Mouse (Mus musculus) bone marrow macrophage, adult 2 months (primary cell): ENCODE data around the gene Pla2g1b.

Experiments
- CTCF ChIP-seq: IDR thresholded peaks from 2 replicates; pipeline ENCODE4 v1.5.1; 2012; ENCODE audit warnings: low read depth, mild to moderate bottlenecking, low read length, moderate library complexity
- POLR2A ChIP-seq: IDR thresholded peaks from 2 replicates; pipeline ENCODE4 v1.6.1; 2012; ENCODE audit warnings: mild to moderate bottlenecking, low read depth, low read length, borderline replicate concordance

DNA sequence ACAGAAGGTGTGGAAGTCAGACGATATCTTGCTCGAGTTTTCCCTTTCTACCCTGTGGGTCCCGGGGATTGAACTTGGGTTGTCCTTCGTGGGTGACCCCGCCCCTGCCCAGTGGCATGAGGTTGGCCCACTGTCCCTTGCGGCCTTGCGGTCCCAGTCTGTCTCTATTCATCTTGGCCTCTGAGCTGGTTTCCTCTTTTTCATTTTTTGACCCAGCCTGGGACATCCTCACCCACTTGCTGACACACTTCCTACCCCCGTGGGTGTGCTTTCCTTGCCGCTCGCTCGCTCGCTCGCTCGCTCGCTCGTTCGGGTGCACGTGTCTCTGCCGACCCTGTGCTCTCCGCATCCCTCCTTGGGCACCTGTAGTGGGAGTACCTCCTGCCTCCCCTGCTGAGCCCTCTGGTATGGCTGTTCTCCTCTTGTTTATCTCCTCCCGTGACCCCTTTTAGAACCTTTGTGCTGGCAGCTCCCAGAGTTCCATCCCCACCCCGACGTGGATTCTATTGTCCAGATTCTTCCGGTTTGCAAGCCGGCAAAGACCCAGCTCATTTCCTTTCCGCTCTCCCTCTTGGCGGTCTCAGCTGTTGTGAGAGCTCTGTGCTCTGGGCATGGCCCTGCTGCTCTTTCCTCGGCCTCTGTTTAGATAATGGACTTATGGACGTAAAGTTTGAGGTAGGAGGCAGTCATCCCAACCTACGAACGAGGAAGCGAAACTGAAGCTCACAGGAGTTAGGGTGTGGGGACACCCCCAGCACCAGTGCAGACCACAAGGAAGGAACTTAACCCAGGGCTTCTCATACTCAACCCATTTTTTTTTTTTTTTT is 50.2 kb downstream of the Pla2g1b start:
- no peak for TF ChIP-seq CTCF
- no peak for TF ChIP-seq POLR2A
